Mouse (Mus musculus) ovary, postnatal 14 days (tissue): ENCODE data around the gene Crebbp.
"Not testable (repeated sequence)": the region's sequence is repeated elsewhere in the genome, so short reads cannot be mapped to it uniquely, and the experiment has no call there.

Source experiments
- DNase-seq: peaks from one replicate; pipeline ENCODE4 v3.0.0; 2022; ENCODE audit warnings: low spot score

Crebbp gene

DNA sequence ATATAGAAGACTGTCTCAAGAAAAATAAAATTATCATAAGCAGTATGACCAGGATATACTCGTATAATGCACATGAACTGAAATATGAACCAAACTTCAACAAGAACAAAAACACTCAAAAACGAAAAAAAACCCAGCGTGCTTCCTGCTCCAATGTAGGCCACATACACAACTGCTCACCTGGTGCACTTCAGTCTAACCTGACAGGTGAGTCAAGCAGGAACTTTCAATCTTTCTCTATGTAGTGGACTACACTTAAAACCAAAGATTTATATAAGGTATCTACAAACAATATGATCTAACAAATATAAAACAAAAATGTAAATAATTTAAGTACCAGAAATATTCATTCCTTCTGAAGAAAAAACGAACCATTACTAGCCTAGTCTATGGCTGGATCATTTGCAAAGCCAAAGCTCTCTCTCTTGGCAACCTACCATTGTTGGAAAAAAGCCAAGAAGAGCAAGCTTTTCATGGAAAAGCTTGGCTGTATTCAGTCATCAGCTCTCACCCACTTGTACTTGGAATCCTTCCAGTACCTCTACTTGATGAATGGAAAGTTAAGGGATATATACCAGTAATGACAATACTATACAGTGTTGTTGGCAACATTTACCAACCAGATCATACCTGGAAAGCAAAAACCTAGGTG is 53.4 kb downstream of the Crebbp start:
- peak; percentile 25 for DNase-seq

DNA sequence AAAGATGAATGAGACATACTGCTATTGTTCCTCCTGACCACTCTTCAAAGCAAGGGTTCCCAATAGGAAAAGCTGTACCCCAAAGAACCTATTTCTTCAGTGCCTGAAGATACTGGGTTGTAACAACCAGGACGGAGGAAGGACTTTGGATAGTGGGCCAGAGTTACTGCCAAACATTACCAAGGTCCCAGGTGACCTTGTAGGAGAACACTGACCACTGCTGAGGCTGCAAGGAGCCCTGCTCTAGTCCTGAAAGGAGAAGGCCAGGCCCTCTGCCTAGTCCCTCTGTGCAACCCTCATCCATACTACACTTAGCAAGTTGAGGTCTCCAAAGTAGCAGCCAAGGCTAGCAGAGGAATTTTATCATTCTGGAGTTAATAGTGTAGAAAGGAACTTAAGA is 60.7 kb downstream of the Crebbp start:
- no peak for DNase-seq

DNA sequence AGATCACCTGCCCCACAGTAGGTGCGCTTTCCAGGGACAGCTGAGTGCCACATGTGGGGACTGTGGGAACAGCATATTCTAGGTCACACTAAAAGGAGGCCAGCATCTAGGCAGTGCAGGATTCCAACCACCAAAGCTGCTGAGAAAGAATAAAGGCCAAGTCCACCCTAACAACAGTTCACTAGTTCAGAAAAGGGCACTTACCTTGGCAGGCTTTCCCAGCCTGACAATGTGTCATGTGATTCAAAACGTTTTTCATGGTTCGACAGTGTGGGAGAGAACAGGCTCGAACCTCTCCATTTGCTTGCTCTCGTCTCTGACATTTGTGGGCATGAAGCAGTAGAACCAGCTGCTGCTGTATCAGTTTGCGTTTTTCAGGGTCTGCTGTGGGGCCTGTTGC is 75.3 kb downstream of the Crebbp start:
- no peak for DNase-seq

DNA sequence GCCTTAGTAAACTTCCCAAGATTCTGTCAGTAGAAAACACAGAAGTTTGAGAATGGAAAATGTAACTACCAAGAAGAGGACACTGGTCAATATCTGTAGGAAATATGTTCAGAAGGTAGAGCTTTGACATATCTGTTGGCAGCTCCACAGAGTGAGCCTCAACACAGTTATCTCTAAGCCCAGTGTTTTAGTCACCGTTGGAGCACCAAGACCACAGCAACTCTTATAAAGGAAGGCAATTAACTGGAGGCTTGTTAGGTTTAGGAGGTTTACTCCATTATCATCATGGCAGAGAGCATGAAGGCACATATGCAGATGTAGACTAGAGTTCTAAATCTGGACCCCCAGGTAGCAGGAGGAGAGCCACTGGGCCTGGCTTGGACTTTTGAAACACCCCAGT is 80.0 kb downstream of the Crebbp start:
- no peak for DNase-seq

DNA sequence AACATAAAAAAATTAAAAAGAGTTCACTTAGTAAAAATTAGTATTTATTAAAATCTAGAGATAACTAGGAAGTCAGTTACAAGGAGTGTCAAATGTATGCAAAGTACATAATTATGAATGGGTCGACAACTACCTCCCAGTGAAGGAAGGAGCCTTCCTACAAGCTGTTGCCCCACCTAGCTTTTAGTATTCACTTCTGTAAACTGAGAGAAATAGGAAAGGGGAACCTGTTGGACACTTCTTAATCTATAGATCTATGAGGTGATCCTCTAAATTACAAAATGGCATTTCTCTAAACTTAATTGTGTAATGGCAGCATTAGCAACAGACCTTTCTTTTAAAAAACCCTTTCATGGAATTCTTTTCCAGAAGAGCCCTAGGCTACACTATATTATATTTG is 84.9 kb downstream of the Crebbp start:
- DNase-seq = no peak

DNA sequence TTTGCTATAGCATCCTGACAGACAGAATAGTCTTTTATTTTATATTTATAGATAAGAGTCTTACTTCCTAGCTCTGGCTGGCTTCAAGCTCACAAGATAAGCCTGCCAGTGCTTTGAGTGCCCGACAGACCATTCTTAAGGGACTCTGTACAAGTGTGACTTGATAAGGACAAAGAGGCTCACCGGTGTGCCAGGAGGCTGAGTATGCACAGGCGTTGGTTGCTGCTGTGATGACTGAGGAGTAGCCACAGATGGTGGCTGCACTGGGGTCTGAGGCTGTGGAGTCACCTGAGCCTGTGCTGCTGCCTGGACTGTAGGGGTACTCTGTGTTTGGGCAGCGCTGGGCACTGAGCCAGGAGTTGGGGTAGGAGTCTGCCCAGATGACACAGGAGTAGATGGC is 96.7 kb downstream of the Crebbp start:
- DNase-seq = no peak

DNA sequence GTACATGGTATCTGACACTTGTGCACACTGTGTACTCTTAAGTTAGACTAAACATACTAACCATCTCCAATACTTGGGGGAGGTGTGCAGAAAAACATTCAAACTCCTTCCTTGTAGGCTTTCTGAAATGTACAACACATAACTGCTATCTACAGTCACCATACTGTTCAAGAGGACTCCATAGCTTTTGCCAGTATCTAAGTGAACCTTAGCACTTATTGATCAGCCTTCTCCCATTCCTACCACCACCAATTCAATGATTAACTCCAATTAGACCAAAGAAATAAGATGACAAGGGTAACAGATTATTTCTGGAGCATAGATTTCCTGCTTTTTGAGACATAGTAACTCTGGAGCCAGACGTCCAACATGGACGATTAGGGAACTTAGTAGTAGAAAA is 113.4 kb downstream of the Crebbp start:
- DNase-seq = no peak

DNA sequence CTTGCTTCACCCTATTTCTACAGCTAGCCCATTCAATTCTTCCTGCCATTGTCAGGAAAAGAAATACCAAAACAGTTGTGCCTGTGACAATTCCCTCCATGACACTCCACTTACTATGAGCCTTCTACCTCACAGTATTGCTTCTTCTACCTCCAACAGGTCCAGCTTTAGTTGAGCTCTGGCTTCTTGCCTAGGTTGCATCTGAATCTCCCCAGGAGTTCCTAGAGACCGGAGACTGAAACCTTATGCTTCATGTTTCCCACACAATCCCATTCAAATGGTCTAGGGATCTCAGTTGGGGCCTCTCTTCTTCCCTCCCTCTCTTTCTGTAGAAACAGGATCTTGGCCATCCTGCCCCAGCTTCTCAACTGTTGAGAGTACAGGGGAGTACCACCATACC is 116.3 kb downstream of the Crebbp start:
- no peak for DNase-seq

DNA sequence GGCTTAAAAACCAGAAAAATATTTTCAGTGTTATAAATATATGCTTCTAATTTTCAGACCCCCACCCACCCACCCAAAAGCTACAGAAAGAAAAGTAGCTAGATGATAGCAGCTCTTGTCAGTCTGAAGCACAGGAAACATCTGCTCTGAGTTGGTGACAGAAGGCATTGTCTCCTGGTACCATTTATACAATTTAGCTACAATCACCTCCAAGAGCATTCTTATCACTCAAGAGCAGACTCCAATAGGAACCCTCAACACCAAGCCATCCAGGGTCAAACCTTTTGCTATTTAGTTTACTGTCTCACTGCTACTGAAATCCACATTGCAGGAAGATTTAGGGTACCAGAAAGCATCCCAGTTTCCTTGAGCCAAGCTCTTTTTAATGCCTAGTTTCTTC is 116.9 kb downstream of the Crebbp start:
- no peak for DNase-seq

DNA sequence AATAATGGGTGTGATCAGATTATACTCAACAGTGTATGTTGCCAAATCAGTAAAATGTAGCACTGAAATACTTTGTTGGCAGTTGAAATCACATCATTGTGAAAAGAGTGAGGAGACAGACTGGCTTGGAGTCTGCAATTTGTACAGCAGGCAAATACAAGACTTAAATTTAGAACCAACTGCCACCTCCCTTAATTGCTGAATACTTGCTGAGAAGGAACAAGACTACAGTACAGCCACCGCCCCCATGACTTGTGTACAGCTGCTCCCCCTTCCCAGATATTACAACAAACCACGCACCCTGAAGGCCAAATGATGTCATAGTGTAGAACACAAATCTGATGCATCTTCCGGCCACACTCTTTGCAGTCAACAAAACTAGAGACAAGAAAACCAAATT is 117.7 kb downstream of the Crebbp start:
- DNase-seq = no peak

DNA sequence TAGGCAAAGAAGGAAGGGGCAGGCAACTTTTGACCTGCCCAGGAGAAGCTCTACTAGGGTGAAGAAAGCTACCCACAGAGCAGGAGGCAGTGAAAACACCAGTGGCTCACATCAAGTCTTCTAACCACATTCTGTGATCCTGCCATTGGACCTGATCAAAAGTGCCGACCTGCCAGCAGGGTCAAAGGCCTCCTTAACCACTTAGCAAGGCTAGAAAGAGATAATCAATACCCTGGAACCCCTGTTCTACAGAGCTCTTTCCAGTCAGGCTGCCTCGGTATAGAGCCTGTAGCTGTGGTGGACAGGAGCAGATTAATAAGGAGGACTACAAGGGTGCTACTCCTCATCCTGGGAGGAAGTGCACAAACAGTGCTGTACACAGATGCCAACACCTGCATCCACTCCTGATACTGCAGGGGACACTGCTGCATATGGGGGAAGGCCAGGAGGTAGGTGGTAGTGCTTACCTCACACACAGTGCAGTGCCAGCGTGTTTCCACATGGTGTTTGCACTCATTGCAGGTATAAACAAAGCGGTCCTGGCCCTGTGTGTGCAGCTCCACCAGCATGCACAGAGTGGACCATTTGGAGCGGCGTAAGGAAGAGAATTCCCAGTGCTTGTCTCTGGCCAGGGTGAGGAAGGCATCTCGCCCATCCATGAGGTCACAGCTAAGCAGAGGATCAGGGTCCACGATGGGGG is 126.4 kb downstream of the Crebbp start:
- DNase-seq = no peak

DNA sequence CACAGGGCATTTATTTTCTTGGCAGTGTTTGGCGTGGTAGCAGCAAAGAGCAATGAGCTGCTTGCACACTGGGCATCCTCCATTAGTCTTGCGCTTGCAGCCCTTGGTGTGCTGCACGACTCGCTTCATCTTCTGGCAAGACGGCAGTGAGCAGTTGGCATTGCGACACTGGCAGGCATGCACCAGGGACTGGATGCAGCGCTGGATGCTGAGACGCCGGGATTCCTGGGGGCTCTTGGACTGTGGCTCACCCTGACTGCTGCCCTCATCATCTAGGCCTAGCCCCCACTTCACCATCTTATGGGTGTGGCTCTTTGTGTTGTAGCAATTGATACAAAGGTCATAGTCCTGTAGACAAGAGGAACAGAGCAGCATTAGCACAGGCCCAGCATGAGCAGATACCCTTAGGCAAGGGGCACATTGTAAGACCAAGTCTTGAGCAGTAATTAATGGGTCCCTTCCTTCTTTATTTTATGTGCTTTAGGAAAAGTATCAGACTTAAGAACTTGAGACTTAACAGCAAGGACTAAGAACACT is 127.9 kb downstream of the Crebbp start:
- no peak for DNase-seq

DNA sequence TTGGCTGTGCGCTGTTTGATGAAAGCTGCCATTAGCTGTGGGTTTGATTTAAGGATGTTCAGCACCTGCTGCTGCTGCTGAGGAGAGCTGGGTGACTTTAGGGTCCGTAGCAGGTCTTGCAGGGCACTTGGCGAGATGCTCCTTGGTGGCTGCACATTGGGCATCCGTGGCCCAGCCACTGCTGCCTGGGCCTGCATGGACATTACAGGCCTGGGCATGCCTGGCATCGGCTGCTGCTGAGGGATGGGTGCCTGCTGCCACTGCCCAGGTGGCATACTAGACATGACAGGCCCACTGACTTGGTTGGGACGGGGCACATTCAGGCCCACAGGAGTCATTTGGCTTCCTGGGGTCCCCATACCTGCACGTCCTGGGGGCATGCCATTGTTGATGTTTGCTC is 128.7 kb downstream of the Crebbp start:
- no peak for DNase-seq

DNA sequence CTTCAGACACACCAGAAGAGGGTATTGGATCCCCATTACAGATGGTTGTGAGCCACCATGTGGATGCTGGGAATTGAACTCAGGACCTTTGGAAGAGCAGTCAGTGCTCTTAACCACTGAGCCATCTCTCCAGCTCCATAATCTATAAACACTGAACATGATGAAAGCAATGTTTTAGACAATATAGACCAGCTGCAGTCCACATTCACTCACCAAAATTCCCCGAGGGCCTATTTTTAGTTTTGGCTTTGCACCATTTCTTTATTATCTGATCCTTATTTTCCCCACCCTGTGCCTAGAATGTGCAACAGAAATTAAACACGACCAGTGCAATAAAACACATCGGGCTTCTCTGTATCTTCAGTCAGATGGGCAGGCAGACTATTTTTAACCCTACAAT is 133.4 kb downstream of the Crebbp start:
- not testable (repeated sequence) for DNase-seq

DNA sequence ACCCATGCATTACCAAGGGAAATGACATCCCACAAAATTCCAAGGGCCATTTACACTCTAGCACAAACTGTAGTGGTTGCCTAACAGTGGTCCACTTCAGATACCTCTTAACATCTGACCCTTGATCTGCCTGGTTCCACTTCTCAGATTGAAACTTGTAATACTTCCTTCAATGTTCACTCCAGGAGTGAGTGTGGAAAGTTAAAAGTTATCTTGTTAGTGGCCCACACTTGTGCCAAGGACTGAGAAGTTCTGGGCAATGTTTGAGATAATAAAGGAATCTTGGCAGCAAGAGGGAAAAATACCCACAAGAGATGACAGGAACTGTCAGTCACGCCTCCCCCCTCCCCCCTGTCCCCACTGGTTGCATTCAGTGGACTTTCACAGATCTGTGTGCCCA is 134.1 kb downstream of the Crebbp start:
- no peak for DNase-seq

DNA sequence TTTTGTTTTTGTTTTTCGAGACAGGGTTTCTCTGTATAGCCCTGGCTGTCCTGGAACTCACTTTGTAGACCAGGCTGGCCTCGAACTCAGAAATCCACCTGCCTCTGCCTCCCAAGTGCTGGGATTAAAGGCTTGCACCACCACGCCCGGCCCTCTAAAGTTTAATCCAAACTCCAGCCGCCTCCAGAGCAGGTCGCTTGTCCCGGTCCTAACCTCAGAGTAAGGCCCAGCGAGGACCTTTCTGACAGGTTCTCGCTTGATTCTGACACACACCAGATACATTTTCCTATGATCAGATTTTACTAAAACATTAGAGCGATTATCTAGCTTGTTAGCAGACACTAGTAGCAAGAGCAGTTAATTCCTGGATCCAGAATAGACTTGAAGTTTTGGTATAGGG is 135.5 kb downstream of the Crebbp start:
- DNase-seq = not testable (repeated sequence)

DNA sequence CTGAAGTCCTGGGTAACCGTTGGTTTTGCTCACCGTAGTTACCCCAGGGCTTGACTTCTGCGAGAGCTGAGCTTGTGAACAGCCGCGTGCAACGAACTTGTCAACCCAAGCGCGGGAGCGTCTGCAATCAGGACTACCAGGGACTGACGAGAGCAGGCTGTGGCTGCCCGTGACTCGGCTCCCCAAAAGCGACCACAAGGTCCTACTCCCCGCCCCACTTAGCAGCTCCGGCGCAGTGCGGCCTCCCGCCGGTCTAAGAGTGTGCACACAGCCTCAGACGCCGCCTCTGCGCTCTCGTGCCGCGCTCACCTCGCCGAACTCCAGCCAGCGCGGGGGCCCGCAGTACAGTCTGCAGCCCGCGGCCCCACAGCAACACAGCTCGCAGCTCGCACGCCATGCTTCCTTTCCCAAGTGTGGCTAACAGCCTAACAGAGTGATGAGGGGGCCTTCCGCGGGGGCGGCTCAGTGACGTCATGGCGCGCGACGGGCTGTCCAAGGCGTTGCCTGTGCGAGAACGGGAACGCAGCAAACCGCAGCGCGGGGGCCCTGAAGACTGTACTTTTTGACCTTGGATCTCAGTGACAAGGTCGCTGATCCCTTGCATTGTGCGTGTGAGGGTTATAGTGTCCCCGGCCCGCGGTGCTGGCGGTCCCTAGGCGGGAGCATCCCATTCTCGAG is 136.3 kb downstream of the Crebbp start, which contains the start of gene Trap1:
TSS of gene Trap1 (minus strand) at position 444 of the 678 bp plus-strand sequence.
- DNase-seq = peak; percentile 97

DNA sequence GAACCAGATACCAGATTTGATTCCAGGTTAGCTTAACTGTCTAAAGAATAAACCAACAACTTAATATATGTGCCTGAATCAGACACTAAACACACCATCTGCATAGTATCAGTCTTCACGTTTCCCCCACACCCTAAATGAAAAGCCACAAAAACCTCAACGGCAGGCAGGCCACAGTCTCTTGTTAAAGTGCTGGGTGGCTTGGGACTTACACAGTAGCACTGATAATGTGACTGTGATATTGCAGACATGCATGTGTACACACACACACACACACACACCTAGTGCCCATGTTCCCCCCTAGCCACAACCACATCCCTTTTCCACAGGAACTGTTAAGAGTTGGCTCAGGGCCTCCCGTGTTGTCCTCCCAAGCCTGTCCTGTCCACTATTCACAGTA is 139.0 kb downstream of the Crebbp start:
- no peak for DNase-seq

DNA sequence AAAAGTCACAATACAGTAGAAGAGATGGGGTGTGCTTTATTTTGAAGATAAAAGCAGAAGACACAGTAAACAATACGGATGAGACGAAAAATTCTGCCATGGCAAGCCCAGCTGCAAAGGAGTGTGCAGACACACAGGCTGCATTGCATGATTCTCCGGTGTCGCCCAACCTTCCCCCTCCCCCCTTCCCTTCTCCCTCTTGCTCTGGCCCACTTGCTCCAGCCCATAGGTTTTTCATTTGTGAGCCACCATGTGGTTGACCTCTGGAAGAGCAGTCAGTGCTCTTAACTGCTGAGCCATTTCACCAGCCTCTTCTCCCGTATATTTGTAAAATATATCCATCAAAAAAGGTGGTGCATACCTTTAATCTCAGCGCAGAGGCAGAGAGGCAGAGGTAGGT is 139.5 kb downstream of the Crebbp start:
- no peak for DNase-seq

DNA sequence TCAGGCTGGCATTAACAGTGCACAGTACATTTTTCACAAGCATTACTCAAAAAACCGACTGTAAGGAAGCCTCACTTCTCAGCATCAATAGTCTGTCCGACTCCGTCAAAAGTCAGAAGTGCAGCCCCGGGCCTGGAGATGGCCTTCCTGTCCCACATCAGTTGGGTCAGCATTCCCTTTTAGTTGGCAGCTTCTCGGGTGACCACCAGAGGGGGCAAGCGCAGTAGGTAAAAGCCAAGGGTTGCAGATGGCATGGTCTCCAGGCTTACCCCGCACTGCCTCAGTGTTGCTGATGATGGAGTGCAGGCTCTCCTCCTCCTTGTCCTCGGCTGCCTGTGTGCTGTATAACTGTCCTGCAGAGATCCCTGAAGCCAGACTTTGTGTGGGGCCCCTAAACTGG is 145.2 kb downstream of the Crebbp start:
- DNase-seq = peak; percentile 39

DNA sequence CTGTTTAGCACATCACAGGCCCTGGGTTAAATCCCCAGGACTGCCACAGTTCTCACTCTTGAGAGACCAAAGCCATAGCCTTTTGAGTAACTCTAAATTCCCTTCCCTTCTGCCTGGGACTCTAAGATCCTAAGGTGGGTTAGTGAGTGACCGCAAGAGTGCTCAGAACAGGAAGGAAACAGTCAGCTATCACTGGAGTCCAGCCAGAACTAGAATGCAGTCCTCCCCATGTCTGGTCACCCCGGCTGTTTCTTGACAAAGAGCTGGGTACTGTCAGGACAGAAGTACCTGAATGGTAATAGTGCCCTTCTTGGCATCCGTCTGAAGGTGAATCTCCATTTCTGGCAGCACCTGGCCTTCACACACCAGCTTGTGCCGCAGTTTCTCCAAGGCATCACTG is 148.9 kb downstream of the Crebbp start:
- DNase-seq = no peak

DNA sequence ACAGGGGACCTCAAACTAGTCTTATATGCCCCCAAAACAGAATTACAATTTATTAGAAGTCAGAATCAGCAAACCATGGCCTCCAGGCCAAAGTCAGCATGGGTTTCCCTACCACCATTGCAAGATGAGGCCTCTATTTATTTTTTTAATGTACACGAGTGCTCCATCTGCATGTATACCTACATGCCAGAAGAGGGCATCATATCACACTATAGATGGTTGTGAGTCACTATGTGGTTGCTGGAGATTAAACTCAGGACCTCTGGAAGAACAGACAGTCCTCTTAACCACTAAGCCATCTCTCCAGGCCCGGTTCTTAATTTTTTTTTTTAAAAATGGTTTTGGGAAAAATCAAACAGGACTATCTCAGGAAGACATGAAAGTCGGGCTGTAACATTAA is 160.0 kb downstream of the Crebbp start:
- DNase-seq = no peak

DNA sequence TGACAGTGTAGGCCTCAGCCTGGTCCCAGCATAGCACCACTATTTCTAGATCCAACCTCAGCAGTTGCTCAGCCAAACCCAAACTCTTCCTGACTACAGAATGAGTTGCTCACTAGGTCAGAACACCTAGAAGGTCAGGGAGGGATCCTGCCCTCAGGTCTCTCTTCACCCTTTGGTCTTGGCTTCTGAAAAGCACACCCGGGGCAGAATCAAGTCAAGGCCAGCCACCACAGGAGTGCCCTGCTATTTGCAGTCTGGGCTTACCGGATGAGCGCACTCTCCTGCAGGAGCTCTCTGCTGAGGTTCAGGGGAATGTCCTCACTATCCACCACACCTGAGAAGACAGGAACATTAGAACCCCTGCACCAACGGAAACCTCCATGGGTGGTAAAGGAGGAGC is 161.2 kb downstream of the Crebbp start:
- DNase-seq = no peak
